Mouse (Mus musculus) Patski (cell line): ENCODE data around the gene Sept11. TPM values are rescaled to one million over a fixed set of nuclear protein-coding genes. Genes with fewer than 3 reads are reported as not detected.
A peak's percentile ranks its signal among the peaks of the same experiment; 100 is the strongest.

Experiments used
- ATAC-seq: fragments of 100-300 bp; one replicate; pipeline ENCODE4 v1.8.0; 2021
- CTCF ChIA-PET: fragments of 350-600 bp; sonication (Branson Sonifier 250); formaldehyde crosslinking; loops from one replicate; lab custom pipeline; 2022; ENCODE audit warnings: inconsistent platforms; lab: Charles Lee
- POLR2A ChIA-PET: fragments of 350-600 bp; sonication (Branson Sonifier 250); formaldehyde crosslinking; loops from one replicate; lab custom pipeline; 2022; ENCODE audit warnings: antibody characterized with exemption, inconsistent platforms; lab: Charles Lee
- DNase-seq: peaks from one replicate; pipeline ENCODE4 v3.0.0-alpha.2; 2011; ENCODE audit warnings: low read depth, low spot score
- H3K27me3 ChIP-seq: fragments of 371-371 bp; one replicate; pipeline ENCODE4 v1.5.1; 2021
- CTCF ChIP-seq: fragments of 100-300 bp; IDR thresholded peaks from one replicate; pipeline ENCODE4 v1.5.1; 2021
- in situ Hi-C: fragments of 300-500 bp; cut with MboI; formaldehyde crosslinking; loops from 3 replicates; pipeline ENCODE4 v1.11.1; 2018; ENCODE audit warnings: low pct_unique_long_range_greater_than_20kb, mixed read lengths
- polyA plus RNA-seq: library from polyadenylated mRNA; unstranded; gene quantifications from one replicate; pipeline ENCODE4 v1.2.3, GENCODE M21; 2021

Gene Sept11
- polyA plus RNA-seq, 1 experiment from 2014 or later: 335 TPM

- no peak for TF ChIP-seq CTCF
- POLR2A ChIA-PET: interaction anchor here (0.5 to 2.8 kb wide), 4 partner anchors 14 to 645 kb away, joined by 3 to 17 read pairs (median 3); partner anchors contain the start of gene Sept11
- DNase-seq: no peak
- in situ Hi-C loops: no loop called here
- ATAC-seq: no peak
- no peaks in the 10 kb centered on the region for H3K27me3 ChIP-seq
- CTCF ChIA-PET: interaction anchor here (1.1 to 1.4 kb wide), 4 partner anchors 9 to 20 kb away, joined by 3 to 4 read pairs (median 3); no protein-coding TSS in a partner anchor
Measured at GRCm38 (mm10) chr5:93136956-93137586, 43.8 kb downstream of the Sept11 start.

GRCm38 (mm10) chr5:93139350-93139749 is 46.1 kb downstream of the Sept11 start:
- no peak for TF ChIP-seq CTCF
- ATAC-seq: no peak
- no peaks in the 10 kb centered on the region for H3K27me3 ChIP-seq
- no peak for DNase-seq
- in situ Hi-C loops: no loop called here
- ChIA-PET CTCF (interaction anchor here (0.7 to 1.4 kb wide), 3 partner anchors 9 to 34 kb away, joined by 3 read pairs; no protein-coding TSS in a partner anchor), POLR2A (interaction anchor here (1.3 kb wide), 1 partner anchor 10 kb away, joined by 3 read pairs; no protein-coding TSS in a partner anchor)

GRCm38 (mm10) chr5:93140747-93141146 is 47.5 kb downstream of the Sept11 start:
- ChIA-PET POLR2A (no interaction called here), CTCF (interaction anchor here (2.0 kb wide), 1 partner anchor 37 kb away, joined by 4 read pairs; no protein-coding TSS in a partner anchor)
- TF ChIP-seq CTCF: no peak
- DNase-seq (no peak), ATAC-seq (no peak)
- in situ Hi-C loops: no loop called here
- H3K27me3 ChIP-seq: no peaks in the 10 kb centered on the region

GRCm38 (mm10) chr5:93143360-93144091 is 50.3 kb downstream of the Sept11 start:
- TF ChIP-seq CTCF: no peak
- in situ Hi-C loops: no loop called here
- ATAC-seq: no peak
- ChIA-PET POLR2A (no interaction called here), CTCF (interaction anchor here (0.9 to 1.8 kb wide), 3 partner anchors 9 to 415 kb away, joined by 3 to 6 read pairs (median 3); no protein-coding TSS in a partner anchor)
- no peaks in the 10 kb centered on the region for H3K27me3 ChIP-seq
- DNase-seq: no peak

GRCm38 (mm10) chr5:93144874-93145273 is 51.6 kb downstream of the Sept11 start:
- no peak for TF ChIP-seq CTCF
- DNase-seq (peak; percentile 98), ATAC-seq (peak; percentile 91)
- ChIA-PET POLR2A (interaction anchor here (0.7 to 1.3 kb wide), 2 partner anchors 8 to 12 kb away, joined by 4 to 6 read pairs; no protein-coding TSS in a partner anchor), CTCF (interaction anchor here (0.7 to 1.0 kb wide), 2 partner anchors 17 to 51 kb away, joined by 3 to 4 read pairs; no protein-coding TSS in a partner anchor)
- no peaks in the 10 kb centered on the region for H3K27me3 ChIP-seq
- in situ Hi-C loops: no loop called here

- in situ Hi-C loops: no loop called here
- no peak for TF ChIP-seq CTCF
- ChIA-PET POLR2A (interaction anchor here (0.7 to 1.3 kb wide), 2 partner anchors 9 to 12 kb away, joined by 4 to 6 read pairs; no protein-coding TSS in a partner anchor), CTCF (interaction anchor here (0.8 to 1.0 kb wide), 3 partner anchors 9 to 52 kb away, joined by 3 read pairs; no protein-coding TSS in a partner anchor)
- no peaks in the 10 kb centered on the region for H3K27me3 ChIP-seq
- ATAC-seq: no peak
- no peak for DNase-seq
Measured at GRCm38 (mm10) chr5:93145504-93145903, 52.3 kb downstream of the Sept11 start.

GRCm38 (mm10) chr5:93149969-93150777 is 56.9 kb downstream of the Sept11 start:
- ChIA-PET CTCF (interaction anchor here (1.2 to 3.0 kb wide), 4 partner anchors 12 to 20 kb away, joined by 3 to 8 read pairs (median 6); no protein-coding TSS in a partner anchor), POLR2A (interaction anchor here (1.4 kb wide), 1 partner anchor 56 kb away, joined by 5 read pairs; the partner anchor contains the start of gene Sept11)
- DNase-seq: no peak
- ATAC-seq: peak; percentile 15
- H3K27me3 ChIP-seq: no peaks in the 10 kb centered on the region
- in situ Hi-C loops: no loop called here
- no peak for TF ChIP-seq CTCF

- ChIA-PET POLR2A (no interaction called here), CTCF (interaction anchor here (0.9 to 3.0 kb wide), 4 partner anchors 9 to 46 kb away, joined by 3 to 8 read pairs (median 4); no protein-coding TSS in a partner anchor)
- DNase-seq (no peak), ATAC-seq (peak; percentile 36)
- H3K27me3 ChIP-seq: no peaks in the 10 kb centered on the region
- TF ChIP-seq CTCF: no peak
- in situ Hi-C loops: no loop called here
Measured at GRCm38 (mm10) chr5:93151985-93152384, 58.7 kb downstream of the Sept11 start.

- ChIA-PET POLR2A (no interaction called here), CTCF (interaction anchor here (1.8 to 3.0 kb wide), 2 partner anchors 9 to 23 kb away, joined by 5 to 8 read pairs; no protein-coding TSS in a partner anchor)
- no peak for DNase-seq
- in situ Hi-C loops: no loop called here
- TF ChIP-seq CTCF: no peak
- ATAC-seq: no peak
- no peaks in the 10 kb centered on the region for H3K27me3 ChIP-seq
Measured at GRCm38 (mm10) chr5:93152451-93152850, 59.2 kb downstream of the Sept11 start.
